Mouse (Mus musculus): ENCODE measurements around the gene Tm9sf2. TPM values are rescaled to one million over a fixed set of nuclear protein-coding genes. Genes with fewer than 3 reads are reported as not detected.

Gene Tm9sf2
- polyA plus RNA-seq, 1 experiment from 2014 or later, result 125 TPM

- no peak for ATAC-seq (replicated peaks; ENCODE audit: low FRiP score)
- 89% methylated on average over 7 of the region's 7 CpGs for WGBS
Observed at GRCm38 (mm10) chr14:122171031-122171430, 64.2 kb downstream of the Tm9sf2 start.

DNA sequence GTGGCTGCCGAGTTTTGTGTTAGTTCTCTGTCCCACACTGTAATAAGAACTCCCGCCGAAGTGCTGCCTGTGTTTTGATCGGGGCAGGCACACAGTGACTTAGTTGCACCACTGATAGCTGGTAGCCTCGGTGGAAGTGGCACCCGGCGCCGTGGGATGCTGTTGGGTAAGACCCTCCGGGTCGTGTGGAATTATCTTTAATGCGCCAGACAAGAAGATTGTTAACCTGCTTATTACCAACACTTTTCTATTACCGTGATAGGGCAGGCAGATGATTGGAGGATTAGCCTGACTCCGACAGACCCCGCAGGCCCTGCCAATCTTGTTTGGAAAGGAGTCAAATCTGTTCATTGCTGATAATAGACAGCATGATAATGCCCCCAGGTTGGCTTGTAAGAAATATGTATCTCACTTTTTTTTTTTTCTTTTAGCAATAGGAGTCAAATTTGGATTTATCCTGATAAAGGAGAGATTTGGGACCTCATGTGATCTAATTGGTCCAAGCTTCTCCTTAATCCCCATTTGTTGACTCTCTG, 69.5 kb downstream of the Tm9sf2 start:
- H3K9ac ChIP-seq (ENCODE audit: low read length), result no peak overlapping the region
- H3K27ac ChIP-seq (ENCODE audit: low read depth, low read length), result no peak overlapping the region
- no peaks in the 10 kb centered on the region for H3K4me1 ChIP-seq (replicated peaks; ENCODE audit: control insufficient read depth, insufficient read depth, low read length)
- ATAC-seq (replicated peaks; ENCODE audit: low FRiP score) (no peak), DNase-seq (ENCODE audit: low spot score) (no peak)
- no peak overlapping the region for H3K4me2 ChIP-seq (ENCODE audit: low read depth, low read length, severe bottlenecking)
- H3K36me3 ChIP-seq (ENCODE audit: control insufficient read depth, insufficient read depth, low read length), result no peaks in the 10 kb centered on the region
- H3K4me3 ChIP-seq (ENCODE audit: low read depth, low read length), result no peak overlapping the region
- WGBS, result 83% methylated on average over 14 of the region's 14 CpGs
- H3K9me3 ChIP-seq (ENCODE audit: control insufficient read depth, low read length), result no peaks in the 10 kb centered on the region
- no peaks in the 10 kb centered on the region; the same call in 1 of the 2 replicates for H3K27me3 ChIP-seq (ENCODE audit: control insufficient read depth, insufficient read depth, low read length)

More at GRCm38 (mm10) chr14:122171031-122171430, 64.2 kb downstream of the Tm9sf2 start:
- H3K4me2 ChIP-seq (ENCODE audit: low read depth, low read length, severe bottlenecking), result no peak overlapping the region
- no peak overlapping the region for H3K4me3 ChIP-seq (ENCODE audit: low read depth, low read length)
- H3K27me3 ChIP-seq (ENCODE audit: control insufficient read depth, insufficient read depth, low read length), result no peaks in the 10 kb centered on the region; the same call in 1 of the 2 replicates
- no peaks in the 10 kb centered on the region for H3K36me3 ChIP-seq (ENCODE audit: control insufficient read depth, insufficient read depth, low read length)
- H3K4me1 ChIP-seq (replicated peaks; ENCODE audit: control insufficient read depth, insufficient read depth, low read length), result no peaks in the 10 kb centered on the region
- H3K9me3 ChIP-seq (ENCODE audit: control insufficient read depth, low read length), result no peaks in the 10 kb centered on the region
- H3K9ac ChIP-seq (ENCODE audit: low read length), result no peak overlapping the region
- no peak overlapping the region for H3K27ac ChIP-seq (ENCODE audit: low read depth, low read length)
- DNase-seq (ENCODE audit: low spot score), result no peak

- ATAC-seq (replicated peaks; ENCODE audit: low FRiP score) (no peak), DNase-seq (ENCODE audit: low spot score) (no peak)
- Histone ChIP-seq H3K27me3 (ENCODE audit: control insufficient read depth, insufficient read depth, low read length) (no peaks in the 10 kb centered on the region), H3K27ac (ENCODE audit: low read depth, low read length) (no peak overlapping the region), H3K9me3 (ENCODE audit: control insufficient read depth, low read length) (no peaks in the 10 kb centered on the region), H3K4me3 (ENCODE audit: low read depth, low read length) (no peak overlapping the region), H3K4me2 (ENCODE audit: low read depth, low read length, severe bottlenecking) (no peak overlapping the region), H3K4me1 (replicated peaks; ENCODE audit: control insufficient read depth, insufficient read depth, low read length) (no peaks in the 10 kb centered on the region), H3K9ac (ENCODE audit: low read length) (no peak overlapping the region), H3K36me3 (ENCODE audit: control insufficient read depth, insufficient read depth, low read length) (no peaks in the 10 kb centered on the region)
- 56% methylated on average over 16 of the region's 16 CpGs for WGBS
Observed at GRCm38 (mm10) chr14:122179262-122179661, 72.4 kb downstream of the Tm9sf2 start.

DNA sequence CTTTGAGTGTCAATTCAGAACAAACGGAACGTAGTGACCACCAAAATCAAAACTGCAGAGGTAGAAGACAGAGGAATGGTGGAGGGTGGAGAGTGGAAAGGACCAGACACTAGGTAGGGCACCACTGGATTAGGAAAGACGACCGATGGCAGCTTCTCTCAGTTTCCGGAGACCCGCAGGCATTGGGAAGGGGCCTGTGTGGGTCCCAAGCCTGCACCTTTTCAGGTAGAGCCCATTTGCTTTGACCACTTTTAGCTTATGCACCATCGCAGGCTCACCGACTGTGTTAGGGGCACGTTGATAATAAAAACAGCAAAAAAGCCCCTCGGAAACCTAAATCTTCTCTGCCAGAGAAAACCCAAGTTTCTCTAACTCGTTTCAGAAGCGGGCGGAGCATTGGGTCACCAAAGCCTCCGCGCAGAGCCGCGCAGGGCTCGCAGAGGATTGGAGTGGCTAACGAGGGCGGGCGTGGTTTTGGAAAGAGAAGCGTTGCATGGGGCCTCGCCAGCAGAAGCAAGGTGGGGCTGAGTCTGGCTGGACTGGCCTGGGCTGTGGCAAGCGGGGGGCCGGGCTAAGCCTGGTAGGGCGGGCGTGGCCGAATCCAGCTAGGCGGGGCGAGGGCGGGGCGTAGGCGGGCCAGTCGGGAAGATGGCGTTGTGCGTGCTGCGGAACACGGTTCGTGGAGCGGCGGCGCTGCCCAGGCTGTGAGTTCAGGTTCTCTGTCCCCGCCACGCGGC, 74.4 kb downstream of the Tm9sf2 start, which contains the start of gene Clybl:
Clybl (plus strand) TSS at position 627 of the 737 bp plus-strand sequence.
- Histone ChIP-seq H3K9me3 (ENCODE audit: control insufficient read depth, low read length) (no peaks in the 10 kb centered on the region), H3K4me1 (replicated peaks; ENCODE audit: control insufficient read depth, insufficient read depth, low read length) (no peaks in the 10 kb centered on the region), H3K36me3 (ENCODE audit: control insufficient read depth, insufficient read depth, low read length) (no peaks in the 10 kb centered on the region), H3K9ac (ENCODE audit: low read length) (peak within 1 kb of the TSS; percentile 57), H3K27ac (ENCODE audit: low read depth, low read length) (no peak within 1 kb of the TSS), H3K4me3 (ENCODE audit: low read depth, low read length) (peak within 1 kb of the TSS; percentile 60), H3K4me2 (ENCODE audit: low read depth, low read length, severe bottlenecking) (peak within 1 kb of the TSS; percentile 47), H3K27me3 (ENCODE audit: control insufficient read depth, insufficient read depth, low read length) (no peaks in the 10 kb centered on the region)
- ATAC-seq (replicated peaks; ENCODE audit: low FRiP score), result peak; percentile 99
- DNase-seq (ENCODE audit: low spot score), result peak; percentile 98
- WGBS, result 3% methylated on average over 45 of the region's 45 CpGs

DNA sequence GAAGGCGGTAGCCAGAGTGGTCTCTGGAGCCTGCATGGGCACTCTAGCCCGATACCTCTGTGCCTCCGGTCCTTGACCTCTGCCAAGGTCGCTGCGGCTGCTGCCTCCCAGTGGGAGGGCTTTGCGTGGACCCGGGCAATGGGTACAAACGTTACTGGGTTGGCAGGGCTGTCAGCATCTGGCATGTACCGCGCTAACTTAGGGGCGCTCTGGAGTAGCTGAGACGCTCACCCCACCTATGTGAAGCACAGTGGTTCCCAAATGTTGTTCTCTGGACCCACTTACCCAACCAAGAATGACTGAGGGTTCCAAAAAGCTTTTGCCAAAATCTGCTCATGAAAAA, 74.9 kb downstream of the Tm9sf2 start:
- H3K27ac ChIP-seq (ENCODE audit: low read depth, low read length), result no peak overlapping the region
- ATAC-seq (replicated peaks; ENCODE audit: low FRiP score), result no peak

GRCm38 (mm10) chr14:122182220-122182619, 75.4 kb downstream of the Tm9sf2 start:
- Histone ChIP-seq H3K27me3 (ENCODE audit: control insufficient read depth, insufficient read depth, low read length) (no peaks in the 10 kb centered on the region), H3K4me1 (replicated peaks; ENCODE audit: control insufficient read depth, insufficient read depth, low read length) (no peaks in the 10 kb centered on the region), H3K4me2 (ENCODE audit: low read depth, low read length, severe bottlenecking) (peak overlapping the region; percentile 47; the same call in 1 of the 2 replicates), H3K4me3 (ENCODE audit: low read depth, low read length) (no peak overlapping the region), H3K27ac (ENCODE audit: low read depth, low read length) (no peak overlapping the region), H3K9me3 (ENCODE audit: control insufficient read depth, low read length) (no peaks in the 10 kb centered on the region), H3K36me3 (ENCODE audit: control insufficient read depth, insufficient read depth, low read length) (no peaks in the 10 kb centered on the region), H3K9ac (ENCODE audit: low read length) (no peak overlapping the region)
- WGBS, result 84% methylated on average over 6 of the region's 6 CpGs
- DNase-seq (ENCODE audit: low spot score) (no peak), ATAC-seq (replicated peaks; ENCODE audit: low FRiP score) (no peak)

More for the DNA sequence above, 74.9 kb downstream of the Tm9sf2 start:
- Histone ChIP-seq H3K4me2 (ENCODE audit: low read depth, low read length, severe bottlenecking) (peak overlapping the region; percentile 47), H3K27me3 (ENCODE audit: control insufficient read depth, insufficient read depth, low read length) (no peaks in the 10 kb centered on the region), H3K9me3 (ENCODE audit: control insufficient read depth, low read length) (no peaks in the 10 kb centered on the region), H3K4me1 (replicated peaks; ENCODE audit: control insufficient read depth, insufficient read depth, low read length) (no peaks in the 10 kb centered on the region), H3K9ac (ENCODE audit: low read length) (peak overlapping the region; percentile 57), H3K36me3 (ENCODE audit: control insufficient read depth, insufficient read depth, low read length) (no peaks in the 10 kb centered on the region), H3K4me3 (ENCODE audit: low read depth, low read length) (peak overlapping the region; percentile 60)
- DNase-seq (ENCODE audit: low spot score), result no peak
- WGBS, result 1% methylated on average over 12 of the region's 12 CpGs

DNA sequence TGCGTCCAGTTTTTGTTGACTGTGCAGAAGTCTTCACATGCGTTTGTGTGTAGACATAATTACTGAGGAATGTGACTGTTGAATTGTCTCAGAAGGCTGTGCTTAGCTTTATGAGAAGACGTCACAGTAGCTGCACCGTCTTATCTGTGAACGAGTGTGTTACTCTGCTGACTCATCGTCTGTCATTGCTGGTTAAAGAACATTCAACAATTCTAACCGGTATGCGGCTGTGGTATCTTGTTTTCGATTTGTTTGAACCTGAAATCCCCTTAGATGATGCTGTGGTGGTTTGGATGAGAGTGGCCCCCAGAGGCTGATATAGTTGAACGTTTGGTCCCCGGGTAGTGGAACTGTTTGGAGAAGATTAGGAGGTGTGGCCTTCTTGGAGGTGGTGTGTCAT, 77.1 kb downstream of the Tm9sf2 start:
- no peaks in the 10 kb centered on the region for H3K4me1 ChIP-seq (replicated peaks; ENCODE audit: control insufficient read depth, insufficient read depth, low read length)
- ATAC-seq (replicated peaks; ENCODE audit: low FRiP score) (no peak), DNase-seq (ENCODE audit: low spot score) (no peak)
- no peak overlapping the region for H3K27ac ChIP-seq (ENCODE audit: low read depth, low read length)
- H3K9me3 ChIP-seq (ENCODE audit: control insufficient read depth, low read length), result no peaks in the 10 kb centered on the region
- no peak overlapping the region for H3K4me2 ChIP-seq (ENCODE audit: low read depth, low read length, severe bottlenecking)
- no peaks in the 10 kb centered on the region for H3K36me3 ChIP-seq (ENCODE audit: control insufficient read depth, insufficient read depth, low read length)
- no peak overlapping the region for H3K4me3 ChIP-seq (ENCODE audit: low read depth, low read length)
- no peak overlapping the region for H3K9ac ChIP-seq (ENCODE audit: low read length)
- WGBS, result 88% methylated on average over 11 of the region's 11 CpGs
- no peaks in the 10 kb centered on the region for H3K27me3 ChIP-seq (ENCODE audit: control insufficient read depth, insufficient read depth, low read length)

DNA sequence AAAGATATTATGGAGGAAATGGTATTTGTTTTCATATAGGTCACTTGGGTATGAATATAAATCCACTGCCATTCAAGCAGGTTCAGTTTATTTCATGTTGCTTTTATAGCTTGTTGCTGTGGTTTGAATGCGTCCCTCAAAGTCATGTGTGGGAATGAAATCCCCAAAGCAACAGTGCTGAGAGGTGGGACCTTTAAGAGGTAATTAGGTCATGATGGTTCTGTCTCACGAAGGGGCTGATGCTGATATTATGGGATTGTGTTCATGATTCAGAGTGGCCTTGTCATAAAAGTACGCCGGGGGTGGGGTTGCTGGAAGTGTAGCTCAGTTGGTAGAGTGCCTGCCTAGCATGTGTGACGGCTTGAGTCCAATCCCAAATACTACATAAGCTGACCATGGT, 81.4 kb downstream of the Tm9sf2 start:
- H3K4me3 ChIP-seq (ENCODE audit: low read depth, low read length), result no peak overlapping the region
- no peaks in the 10 kb centered on the region for H3K4me1 ChIP-seq (replicated peaks; ENCODE audit: control insufficient read depth, insufficient read depth, low read length)

GRCm38 (mm10) chr14:122189901-122190300, 83.1 kb downstream of the Tm9sf2 start:
- no peak for ATAC-seq (replicated peaks; ENCODE audit: low FRiP score)
- 77% methylated on average over 5 of the region's 5 CpGs for WGBS
- no peak for DNase-seq (ENCODE audit: low spot score)
- Histone ChIP-seq H3K9ac (ENCODE audit: low read length) (no peak overlapping the region), H3K9me3 (ENCODE audit: control insufficient read depth, low read length) (no peaks in the 10 kb centered on the region), H3K36me3 (ENCODE audit: control insufficient read depth, insufficient read depth, low read length) (no peaks in the 10 kb centered on the region), H3K4me3 (ENCODE audit: low read depth, low read length) (no peak overlapping the region), H3K27ac (ENCODE audit: low read depth, low read length) (no peak overlapping the region), H3K27me3 (ENCODE audit: control insufficient read depth, insufficient read depth, low read length) (no peaks in the 10 kb centered on the region), H3K4me1 (replicated peaks; ENCODE audit: control insufficient read depth, insufficient read depth, low read length) (no peaks in the 10 kb centered on the region), H3K4me2 (ENCODE audit: low read depth, low read length, severe bottlenecking) (no peak overlapping the region)

More for the DNA sequence above, 81.4 kb downstream of the Tm9sf2 start:
- H3K4me2 ChIP-seq (ENCODE audit: low read depth, low read length, severe bottlenecking), result no peak overlapping the region
- ATAC-seq (replicated peaks; ENCODE audit: low FRiP score) (no peak), DNase-seq (ENCODE audit: low spot score) (no peak)
- H3K9ac ChIP-seq (ENCODE audit: low read length), result no peak overlapping the region
- WGBS, result 91% methylated on average over 5 of the region's 5 CpGs
- H3K9me3 ChIP-seq (ENCODE audit: control insufficient read depth, low read length), result no peaks in the 10 kb centered on the region
- H3K27me3 ChIP-seq (ENCODE audit: control insufficient read depth, insufficient read depth, low read length), result no peaks in the 10 kb centered on the region
- no peaks in the 10 kb centered on the region for H3K36me3 ChIP-seq (ENCODE audit: control insufficient read depth, insufficient read depth, low read length)
- no peak overlapping the region for H3K27ac ChIP-seq (ENCODE audit: low read depth, low read length)

All from forebrain, embryonic 11.5 days (tissue).